Mouse (Mus musculus) C2C12 (cell line): Measurements from ENCODE around the gene Brd4.

Source experiments
- CTCF ChIP-seq: IDR thresholded peaks from one replicate; pipeline ENCODE4 v1.5.1; 2011; ENCODE audit not compliant: control insufficient read depth, insufficient read depth, insufficient read length
- FOSL1 ChIP-seq: IDR thresholded peaks from one replicate; pipeline ENCODE4 v1.8.0; 2011; ENCODE audit warnings: mild to moderate bottlenecking, low read length; ENCODE audit not compliant: poor library complexity, insufficient read depth, severe bottlenecking
- MAX ChIP-seq: IDR thresholded peaks from one replicate; pipeline ENCODE4 v1.6.1; 2011; ENCODE audit warnings: mild to moderate bottlenecking, control low read depth
- MYOD1 ChIP-seq: IDR thresholded peaks from one replicate; pipeline ENCODE4 v1.6.1; 2011; ENCODE audit warnings: low read depth; ENCODE audit not compliant: control insufficient read depth, insufficient read length
- MYOG ChIP-seq: IDR thresholded peaks from one replicate; pipeline ENCODE4 v1.6.1; 2011; ENCODE audit not compliant: control insufficient read depth, insufficient read length; ENCODE audit errors: extremely low read depth
- USF1 ChIP-seq: IDR thresholded peaks from one replicate; pipeline ENCODE4 v1.6.1; 2011; ENCODE audit warnings: low read depth, mild to moderate bottlenecking, control low read depth, moderate library complexity

DNA sequence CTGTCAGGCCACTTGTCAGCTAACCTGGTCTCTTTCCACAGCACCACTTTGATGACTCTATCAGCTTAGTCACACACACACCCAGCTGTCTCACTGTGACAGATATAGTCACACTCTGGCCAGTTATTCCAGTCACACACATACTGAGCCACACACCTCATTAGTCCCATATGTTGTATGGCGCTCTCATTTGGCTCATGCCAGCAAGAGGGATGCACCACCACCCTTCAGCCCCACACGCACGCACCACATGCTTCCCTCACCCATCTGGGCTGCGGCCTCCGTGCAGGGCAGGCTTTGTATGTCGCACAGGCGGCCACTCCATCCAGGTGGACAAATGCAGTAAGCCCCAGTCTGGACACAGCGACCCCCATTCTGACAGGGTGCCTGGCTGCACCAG lies 137.8 kb downstream of the Brd4 start:
- TF ChIP-seq CTCF (no peak), MAX (no peak), USF1 (no peak), MYOG (no peak), MYOD1 (peak; percentile 8), FOSL1 (no peak)
